Mouse (Mus musculus) liver, embryonic 14.5 days (tissue): ENCODE data around the gene Ambra1.

ENCODE experiments used
- CTCF ChIP-seq: IDR thresholded peaks from 2 replicates; pipeline ENCODE4 v1.5.1; 2016; ENCODE audit warnings: antibody characterized with exemption, low read depth, control low read depth
- EP300 ChIP-seq: IDR thresholded peaks from 2 replicates; pipeline ENCODE4 v1.6.1; 2016; ENCODE audit warnings: antibody characterized with exemption, low read depth

GRCm38 (mm10) chr2:91723951-91724350 is 6.0 kb upstream of the Ambra1 start:
- no peak for TF ChIP-seq CTCF
- TF ChIP-seq EP300: no peak
